Comparison of ENCODE assay signal across 15 mouse cellular contexts in the genomic region with DNA sequence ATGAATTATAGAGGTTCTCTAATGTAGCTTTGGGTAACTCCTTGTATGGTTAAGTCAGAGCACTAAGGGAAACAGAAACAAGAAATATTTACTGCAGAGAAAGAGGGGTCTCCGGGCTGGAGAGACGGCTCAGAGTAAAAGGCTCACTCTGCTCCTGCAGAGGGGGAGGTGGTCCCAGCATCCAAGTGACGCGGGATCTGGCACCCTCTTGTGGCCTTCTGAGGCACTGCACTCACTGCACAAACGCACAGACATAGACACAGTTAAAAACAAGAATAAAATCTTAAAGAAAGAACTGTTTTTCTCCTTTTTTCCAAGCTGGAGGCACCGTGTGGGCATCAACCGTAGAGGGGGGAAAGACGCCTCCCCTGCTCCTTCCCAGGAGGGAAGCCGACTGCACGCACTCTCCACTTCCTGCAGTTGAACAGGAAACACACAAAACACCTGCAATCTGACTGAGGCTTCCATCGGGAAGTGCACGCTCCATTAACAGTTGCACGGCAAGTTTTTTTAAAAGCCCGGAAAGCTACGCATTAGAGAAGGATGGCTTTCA.
DNase-seq lines count a peak whose midpoint lies in the region; ATAC-seq and TF ChIP-seq lines count a peak whose summit lies in the region.
"Had no signal": no experiment of that assay in that cellular context is flagged by ENCODE, and none has a peak within 500 bp of the region (broad histone marks: within the 10 kb centered on the region; RNA-seq: fewer than 3 reads in every experiment).

No protein-coding gene starts in this region.

- no peaks in the 10 kb centered on the region for H3K79me2 ChIP-seq in heart, adult 2 months (replicated peaks; ENCODE audit: control insufficient read depth, insufficient read depth, low read length)
- no peaks in the 10 kb centered on the region for H3K79me2 ChIP-seq in MEL (ENCODE audit: control insufficient read depth, insufficient read depth, low read length, poor library complexity)

- no peaks in the 10 kb centered on the region for H3K36me3 ChIP-seq in heart, adult 2 months (ENCODE audit: control insufficient read depth, insufficient read depth, low read length)
- H3K36me3 ChIP-seq in liver, postnatal 0 days (replicated peaks; ENCODE audit: insufficient read depth, low read length), result no peaks in the 10 kb centered on the region
- H3K36me3 ChIP-seq in liver, embryonic 11.5 days (ENCODE audit: control insufficient read depth, insufficient read depth, low read length), result no peaks in the 10 kb centered on the region
- H3K36me3 ChIP-seq in MEL (ENCODE audit: control insufficient read depth in 1 of 2, insufficient read depth in 2 of 2, low read length in 2 of 2), result no peaks in the 10 kb centered on the region
- H3K36me3 ChIP-seq in limb, embryonic 11.5 days (ENCODE audit: control insufficient read depth, insufficient read depth, low read length), result no peaks in the 10 kb centered on the region
- H3K36me3 ChIP-seq: embryonic facial prominence, embryonic 13.5 days; heart, embryonic 12.5 days; liver, embryonic 15.5 days had no signal

- no peak for TF ChIP-seq EP300 in heart, adult 2 months (IDR thresholded peaks at IDR 0.05; ENCODE audit: insufficient read depth, low read depth, low read length)
- no peak for TF ChIP-seq EP300 in liver, postnatal 0 days (IDR thresholded peaks at IDR 0.05; ENCODE audit: low read depth)
- no peak for TF ChIP-seq EP300 in MEL (IDR thresholded peaks at IDR 0.05; ENCODE audit: low read depth in 1 of 2, low read length in 2 of 2)

- intact Hi-C loops in heart, adult 2 months (cut with DNase I), result no loop called here

- TF ChIP-seq POLR2A in heart, adult 2 months (IDR thresholded peaks at IDR 0.05; ENCODE audit: insufficient read depth, low read depth, low read length), result no peak
- no peak for TF ChIP-seq POLR2A in MEL (IDR thresholded peaks at IDR 0.05; ENCODE audit: control insufficient read depth in 1 of 2, insufficient read depth in 1 of 2, low read depth in 1 of 2, low read length in 2 of 2, poor library complexity in 1 of 2)

- H3K27ac ChIP-seq in heart, adult 2 months, result no peak overlapping the region
- H3K27ac ChIP-seq in liver, postnatal 0 days (ENCODE audit: low read depth), result no peak overlapping the region
- no peak overlapping the region for H3K27ac ChIP-seq in liver, embryonic 11.5 days (ENCODE audit: low read depth, low read length)
- no peak overlapping the region for H3K27ac ChIP-seq in MEL (ENCODE audit: control insufficient read depth, low read depth, low read length)
- H3K27ac ChIP-seq in limb, embryonic 11.5 days (replicated peaks; ENCODE audit: low read depth, low read length), result no peak overlapping the region
- H3K27ac ChIP-seq: embryonic facial prominence, embryonic 13.5 days; liver, embryonic 15.5 days had no signal

- H3K9me3 ChIP-seq in liver, postnatal 0 days (ENCODE audit: low read length), result peaks cover 5% of the 10 kb centered on the region
- peaks cover 5% of the 10 kb centered on the region; the same call in 1 of the 2 replicates for H3K9me3 ChIP-seq in liver, embryonic 11.5 days (ENCODE audit: control insufficient read depth, low read length)
- H3K9me3 ChIP-seq in MEL (replicated peaks; ENCODE audit: insufficient read depth, low read length), result no peaks in the 10 kb centered on the region
- H3K9me3 ChIP-seq in limb, embryonic 11.5 days (ENCODE audit: control insufficient read depth, low read length), result peaks cover 3% of the 10 kb centered on the region; the same call in 1 of the 2 replicates
- H3K9me3 ChIP-seq: liver, embryonic 15.5 days had no signal

- peak; percentile 26 for TF ChIP-seq CTCF in heart, adult 2 months (IDR thresholded peaks at IDR 0.05)
- TF ChIP-seq CTCF in liver, postnatal 0 days (IDR thresholded peaks at IDR 0.05; ENCODE audit: low read depth), result peak; percentile 54
- TF ChIP-seq CTCF in MEL (IDR thresholded peaks at IDR 0.05 in 2 of 3, conservative IDR thresholded peaks at IDR 0.05 in 1 of 3; ENCODE audit: control insufficient read depth in 1 of 3, insufficient read depth in 1 of 3, low read depth in 2 of 3, low read length in 3 of 3, poor library complexity in 1 of 3, severe bottlenecking in 1 of 3), result peak; percentile 32 to 64 (median 50); a peak in 5 of 6 replicates

- no peaks in the 10 kb centered on the region for H3K4me1 ChIP-seq in heart, adult 2 months (ENCODE audit: control insufficient read depth, insufficient read depth, low read length)
- H3K4me1 ChIP-seq in liver, postnatal 0 days (ENCODE audit: insufficient read depth), result no peaks in the 10 kb centered on the region
- H3K4me1 ChIP-seq in liver, embryonic 11.5 days (replicated peaks; ENCODE audit: control insufficient read depth, insufficient read depth, low read length), result no peaks in the 10 kb centered on the region
- no peaks in the 10 kb centered on the region for H3K4me1 ChIP-seq in MEL (ENCODE audit: control insufficient read depth in 1 of 2, insufficient read depth in 2 of 2, low read length in 2 of 2)
- no peaks in the 10 kb centered on the region for H3K4me1 ChIP-seq in limb, embryonic 11.5 days (ENCODE audit: control insufficient read depth, insufficient read depth, low read length)
- H3K4me1 ChIP-seq: embryonic facial prominence, embryonic 13.5 days; heart, embryonic 12.5 days; liver, embryonic 15.5 days had no signal

- no peak overlapping the region for H3K4me3 ChIP-seq in heart, adult 2 months
- no peak overlapping the region for H3K4me3 ChIP-seq in liver, postnatal 0 days (ENCODE audit: low read depth, low read length)
- no peak overlapping the region for H3K4me3 ChIP-seq in liver, embryonic 11.5 days (ENCODE audit: low read depth, low read length)
- H3K4me3 ChIP-seq in MEL (ENCODE audit: control insufficient read depth in 1 of 2, insufficient read depth in 1 of 2, low read depth in 2 of 2, low read length in 2 of 2), result no peak overlapping the region
- H3K4me3 ChIP-seq in limb, embryonic 11.5 days (ENCODE audit: low read depth, low read length), result no peak overlapping the region
- H3K4me3 ChIP-seq: embryonic facial prominence, embryonic 13.5 days; heart, embryonic 12.5 days; liver, embryonic 15.5 days had no signal

- peak; percentile 9 for TF ChIP-seq RAD21 in MEL (IDR thresholded peaks at IDR 0.05; ENCODE audit: low read depth, low read length)

- WGBS in heart, adult 2 months, result 72% methylated on average over 15 of the region's 15 CpGs
- WGBS in liver, postnatal 0 days (ENCODE audit: insufficient replicate concordance), result 71% methylated on average over 15 of the region's 15 CpGs
- WGBS in liver, embryonic 11.5 days, result 77% methylated on average over 15 of the region's 15 CpGs
- WGBS in limb, embryonic 11.5 days, result 64% methylated on average over 15 of the region's 15 CpGs

- H3K27me3 ChIP-seq in heart, adult 2 months (ENCODE audit: control insufficient read depth, insufficient read depth, low read length), result no peaks in the 10 kb centered on the region
- no peaks in the 10 kb centered on the region for H3K27me3 ChIP-seq in liver, postnatal 0 days (ENCODE audit: insufficient read depth, low read length)
- no peaks in the 10 kb centered on the region for H3K27me3 ChIP-seq in liver, embryonic 11.5 days (replicated peaks; ENCODE audit: control insufficient read depth, insufficient read depth, low read length)
- H3K27me3 ChIP-seq in MEL (ENCODE audit: control insufficient read depth in 1 of 2, insufficient read depth in 2 of 2, low read length in 2 of 2), result no peaks in the 10 kb centered on the region; a peak in 1 of 4 replicates
- no peaks in the 10 kb centered on the region for H3K27me3 ChIP-seq in limb, embryonic 11.5 days (ENCODE audit: control insufficient read depth, insufficient read depth, low read length)
- H3K27me3 ChIP-seq: embryonic facial prominence, embryonic 13.5 days; heart, embryonic 12.5 days; liver, embryonic 15.5 days had no signal

- no peak overlapping the region for H3K9ac ChIP-seq in heart, adult 2 months (ENCODE audit: low read depth, low read length)
- H3K9ac ChIP-seq in liver, postnatal 0 days (replicated peaks), result no peak overlapping the region
- no peak overlapping the region for H3K9ac ChIP-seq in liver, embryonic 11.5 days (ENCODE audit: low read depth, low read length)
- no peak overlapping the region for H3K9ac ChIP-seq in MEL (ENCODE audit: control insufficient read depth, low read depth, low read length, poor library complexity, severe bottlenecking)
- no peak overlapping the region for H3K9ac ChIP-seq in limb, embryonic 11.5 days (ENCODE audit: low read length)
- H3K9ac ChIP-seq: embryonic facial prominence, embryonic 13.5 days; heart, embryonic 12.5 days; liver, embryonic 15.5 days had no signal

- no peak for ATAC-seq in liver, postnatal 0 days
- ATAC-seq in liver, embryonic 11.5 days (replicated peaks; ENCODE audit: low FRiP score), result no peak
- no peak for ATAC-seq in limb, embryonic 11.5 days (ENCODE audit: insufficient number of reproducible peaks, low FRiP score, low TSS enrichment, low read depth)

- DNase-seq in heart, adult 2 months, result no peak
- no peak for DNase-seq in heart, adult 18-20 months
- no peak for DNase-seq in liver, postnatal 0 days
- DNase-seq in liver, embryonic 11.5 days (ENCODE audit: low spot score), result no peak
- peak; percentile 4 for DNase-seq in MEL (ENCODE audit: low read depth, low spot score)
- DNase-seq in limb, embryonic 11.5 days (ENCODE audit: low spot score), result peak; percentile 42
- no peak for DNase-seq in spleen, postnatal 10 days (ENCODE audit: low spot score in 2 of 2)
- DNase-seq in adrenal gland, postnatal 10 days, result no peak
- DNase-seq: adrenal gland, postnatal 36 days; layer of hippocampus, adult 9-11 months; spleen, adult 18-20 months; thymus, postnatal 14 days had no signal

- H3K4me2 ChIP-seq in liver, postnatal 0 days (ENCODE audit: low read depth, low read length), result no peak overlapping the region
- no peak overlapping the region for H3K4me2 ChIP-seq in liver, embryonic 11.5 days
- H3K4me2 ChIP-seq in limb, embryonic 11.5 days (ENCODE audit: low read depth, severe bottlenecking), result no peak overlapping the region
- H3K4me2 ChIP-seq: embryonic facial prominence, embryonic 13.5 days; heart, embryonic 12.5 days; liver, embryonic 15.5 days had no signal

TF ChIP-seq in MEL, 35 proteins besides CTCF, POLR2A, EP300 and RAD21:
- TF ChIP-seq HCFC1 (IDR thresholded peaks at IDR 0.05; ENCODE audit: low read depth, low read length) (no peak), MXI1 (IDR thresholded peaks at IDR 0.05; ENCODE audit: low read depth, low read length) (no peak), SMC3 (IDR thresholded peaks at IDR 0.05; ENCODE audit: low read depth, low read length) (peak; percentile 21), CHD1 (IDR thresholded peaks at IDR 0.05; ENCODE audit: low read depth, low read length) (no peak), MAX (IDR thresholded peaks at IDR 0.05; ENCODE audit: low read length) (no peak), JUND (IDR thresholded peaks at IDR 0.05; ENCODE audit: low read depth, low read length) (no peak), ZNF384 (IDR thresholded peaks at IDR 0.05; ENCODE audit: low read depth, low read length) (no peak)

Comparison
In these comparisons a context has a peak if more than half of its experiments do, and no peak if none do; other contexts are left out.
1. DNase-seq: peak in MEL (single experiment) and limb, embryonic 11.5 days (single experiment); none in heart, adult 2 months (0 of 2), heart, adult 18-20 months (0 of 2), liver, postnatal 0 days (single experiment), liver, embryonic 11.5 days (single experiment), spleen, postnatal 10 days (0 of 2) and adrenal gland, postnatal 10 days (single experiment).
2. Peak in every context shown above with its lines, with median percentiles within 50 percentile points of each other: CTCF ChIP-seq.